Mouse (Mus musculus) erythroid progenitor cell, adult 5-6 weeks (primary cell): Measurements from ENCODE around the gene Mmgt2. TPM values are rescaled to one million over a fixed set of nuclear protein-coding genes. Genes with fewer than 3 reads are reported as not detected.

Experiments used
- ATAC-seq: replicated peaks from 2 replicates; pipeline ENCODE4 v1.8.0; 2016; ENCODE audit warnings: moderate number of reproducible peaks, mild to moderate bottlenecking, moderate TSS enrichment, inconsistent platforms; ENCODE audit not compliant: poor library complexity, low FRiP score, severe bottlenecking
- total RNA-seq, 2 experiments: library from RNA; stranded (forward) in 1 of 2; stranded (reverse) in 1 of 2; fragments of 150-400 nt in 1 of 2; fragments of 186-747, 209-891 nt in 1 of 2; gene quantifications; 2 replicates each; pipeline versions ENCODE4 v1.2.3 to v1.2.4; 2015 to 2017; ENCODE audit warnings: low replicate concordance in 2 of 2

Mmgt2 gene
- total RNA-seq, 2 experiments from 2014 or later = 3.0 to 3.8 TPM

GRCm38 (mm10) chr11:62691592-62691991, 43.1 kb downstream of the Mmgt2 start:
- no peak for ATAC-seq

GRCm38 (mm10) chr11:62693299-62694184, 45.1 kb downstream of the Mmgt2 start:
- ATAC-seq = 0 out of 2 replicates have a peak, but pooled peaks have one; percentile 25

GRCm38 (mm10) chr11:62695126-62695525, 46.7 kb downstream of the Mmgt2 start:
- no peak for ATAC-seq

- no peak for ATAC-seq
Observed at GRCm38 (mm10) chr11:62699749-62700148, 51.3 kb downstream of the Mmgt2 start.

GRCm38 (mm10) chr11:62701218-62701617, 52.8 kb downstream of the Mmgt2 start:
- no peak for ATAC-seq

- no peak for ATAC-seq
Observed at GRCm38 (mm10) chr11:62706141-62706540, 57.7 kb downstream of the Mmgt2 start.

- ATAC-seq = no peak
Observed at GRCm38 (mm10) chr11:62708252-62708651, 59.8 kb downstream of the Mmgt2 start.

- ATAC-seq = no peak
Observed at GRCm38 (mm10) chr11:62710657-62711056, 62.2 kb downstream of the Mmgt2 start.

Other genes starting within 250 kb of the Mmgt2 start
- gene Pigl, start 190.2 kb upstream of the Mmgt2 start, total RNA-seq (2015; ENCODE audit: low replicate concordance) = 2.1 and 3.6 TPM in 2 replicates
- 1.7 TPM in 1 of 2 replicates, not detected in the other for gene Pigl, start 190.2 kb upstream of the Mmgt2 start, total RNA-seq (2017; ENCODE audit: low replicate concordance)
- 222 and 243 TPM in 2 replicates for gene Ncor1, start 190.1 kb upstream of the Mmgt2 start, total RNA-seq (2015; ENCODE audit: low replicate concordance)
- gene Ncor1, start 190.1 kb upstream of the Mmgt2 start, total RNA-seq (2017; ENCODE audit: low replicate concordance) = 252 and 266 TPM in 2 replicates
- gene Cenpv, start 109.4 kb upstream of the Mmgt2 start, total RNA-seq (2015; ENCODE audit: low replicate concordance) = 12.6 and 55.9 TPM in 2 replicates
- 18.4 and 28.8 TPM in 2 replicates for gene Cenpv, start 109.4 kb upstream of the Mmgt2 start, total RNA-seq (2017; ENCODE audit: low replicate concordance)
- gene Ubb, start 97.5 kb upstream of the Mmgt2 start, total RNA-seq (2015; ENCODE audit: low replicate concordance) = 699 and 746 TPM in 2 replicates
- 465 and 536 TPM in 2 replicates for gene Ubb, start 97.5 kb upstream of the Mmgt2 start, total RNA-seq (2017; ENCODE audit: low replicate concordance)
- 7.6 and 18.9 TPM in 2 replicates for gene Trpv2, start 74.2 kb upstream of the Mmgt2 start, total RNA-seq (2015; ENCODE audit: low replicate concordance)
- 7.0 and 7.8 TPM in 2 replicates for gene Trpv2, start 74.2 kb upstream of the Mmgt2 start, total RNA-seq (2017; ENCODE audit: low replicate concordance)
- gene Lrrc75a, start 141 bp upstream of the Mmgt2 start, total RNA-seq (2015; ENCODE audit: low replicate concordance) = 2.9 TPM in 1 of 2 replicates, not detected in the other
- gene Lrrc75a, start 141 bp upstream of the Mmgt2 start, total RNA-seq (2017; ENCODE audit: low replicate concordance) = 0.53 TPM in 1 of 2 replicates, not detected in the other
- gene Zfp287, start 83.2 kb downstream of the Mmgt2 start, total RNA-seq (2015; ENCODE audit: low replicate concordance) = 0.42 TPM in 1 of 2 replicates, not detected in the other
- 0.26 and 0.83 TPM in 2 replicates for gene Zfp287, start 83.2 kb downstream of the Mmgt2 start, total RNA-seq (2017; ENCODE audit: low replicate concordance)
- gene Gm10428, start 104.4 kb downstream of the Mmgt2 start, total RNA-seq (2015; ENCODE audit: low replicate concordance) = not detected in 2 replicates
- gene Gm10428, start 104.4 kb downstream of the Mmgt2 start, total RNA-seq (2017; ENCODE audit: low replicate concordance) = not detected in 2 replicates
- gene Zfp286, start 140.8 kb downstream of the Mmgt2 start, total RNA-seq (2015; ENCODE audit: low replicate concordance) = not detected in 2 replicates
- not detected in 2 replicates for gene Zfp286, start 140.8 kb downstream of the Mmgt2 start, total RNA-seq (2017; ENCODE audit: low replicate concordance)
- 3.4 and 7.2 TPM in 2 replicates for gene Trim16, start 171.6 kb downstream of the Mmgt2 start, total RNA-seq (2015; ENCODE audit: low replicate concordance)
- 3.2 and 5.1 TPM in 2 replicates for gene Trim16, start 171.6 kb downstream of the Mmgt2 start, total RNA-seq (2017; ENCODE audit: low replicate concordance)
- gene Fbxw10, start 198.4 kb downstream of the Mmgt2 start, total RNA-seq (2015; ENCODE audit: low replicate concordance) = 0.72 TPM in 1 of 2 replicates, not detected in the other
- 0.13 TPM in 1 of 2 replicates, not detected in the other for gene Fbxw10, start 198.4 kb downstream of the Mmgt2 start, total RNA-seq (2017; ENCODE audit: low replicate concordance)
- 3.2 and 8.0 TPM in 2 replicates for gene Tvp23b, start 230.8 kb downstream of the Mmgt2 start, total RNA-seq (2015; ENCODE audit: low replicate concordance)
- gene Tvp23b, start 230.8 kb downstream of the Mmgt2 start, total RNA-seq (2017; ENCODE audit: low replicate concordance) = 2.2 and 5.9 TPM in 2 replicates